Mouse (Mus musculus): ENCODE measurements around the gene Adcyap1r1. TPM values are rescaled to one million over a fixed set of nuclear protein-coding genes. Genes with fewer than 3 reads are reported as not detected.

The Adcyap1r1 gene
- total and polyA plus RNA-seq, 3 experiments = not detected

DNA sequence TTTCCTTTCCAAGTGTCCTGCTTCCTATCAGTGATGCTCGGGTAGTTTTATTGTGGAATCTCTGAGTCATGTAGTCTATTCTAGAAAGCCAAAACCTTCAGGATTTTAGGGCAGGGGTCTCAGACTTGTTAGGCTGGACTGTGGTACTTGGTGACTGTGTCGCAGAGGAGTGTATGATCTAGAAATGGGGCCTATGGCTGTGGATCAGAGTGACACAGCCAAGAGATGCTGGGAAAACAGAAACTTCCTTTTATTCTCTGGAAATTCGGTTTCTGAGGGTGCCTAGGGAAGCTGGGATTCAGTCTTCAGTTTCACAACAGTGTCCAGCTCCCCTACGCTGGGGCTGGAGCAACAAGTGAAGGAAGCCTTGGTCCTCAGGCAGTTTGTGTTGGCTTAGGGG is 7.1 kb upstream of the Adcyap1r1 start:
- in situ Hi-C loops (cut with MboI; ENCODE audit: low pct_ligation_motif_present, low pct_unique_long_range_greater_than_20kb, low sequenced_read_pairs) (no loop called here), dilution Hi-C loops (cut with MboI; ENCODE audit: extremely low pct_ligation_motif_present, extremely low pct_unique_long_range_greater_than_20kb, low sequenced_read_pairs) (no loop called here)
- Histone ChIP-seq H3K4me2 (ENCODE audit: insufficient read depth, low read depth, poor library complexity, severe bottlenecking) (no peak overlapping the region), H3K36me3 (replicated peaks in 1 of 2; ENCODE audit: control insufficient read depth in 1 of 2, insufficient read depth in 1 of 2, low read length in 1 of 2) (no peaks in the 10 kb centered on the region), H3K27ac (ENCODE audit: insufficient read depth, low read depth) (no peak overlapping the region), H3K79me2 (replicated peaks; ENCODE audit: control insufficient read depth, extremely low read depth, insufficient read depth, poor library complexity, severe bottlenecking) (no peaks in the 10 kb centered on the region), H3K4me1 (ENCODE audit: control insufficient read depth in 1 of 2, insufficient read depth in 2 of 2) (no peaks in the 10 kb centered on the region), H3K27me3 (replicated peaks) (peaks cover 95% of the 10 kb centered on the region), H3K9me3 (replicated peaks; ENCODE audit: low read length) (no peaks in the 10 kb centered on the region), H3K9ac (ENCODE audit: insufficient read depth, low read depth) (no peak overlapping the region), H3K4me3 (replicated peaks in 1 of 3; ENCODE audit: low read depth in 2 of 3, low read length in 2 of 3, poor library complexity in 1 of 3) (no peak overlapping the region)
- no peak for DNase-seq (ENCODE audit: extremely low read depth)
- TF ChIP-seq TCF12 (IDR thresholded peaks at IDR 0.05; ENCODE audit: low read depth, low read length) = no peak
- TF ChIP-seq MYC (IDR thresholded peaks at IDR 0.05; ENCODE audit: low read depth, low read length) = no peak
- no peak for TF ChIP-seq SIN3A (IDR thresholded peaks at IDR 0.05; ENCODE audit: low read length)
- no peak for TF ChIP-seq JUND (conservative IDR thresholded peaks at IDR 0.05; ENCODE audit: low read depth, low read length)
- TF ChIP-seq ZC3H11A (IDR thresholded peaks at IDR 0.05; ENCODE audit: low read depth, low read length) = no peak
- TF ChIP-seq ETS1 (conservative IDR thresholded peaks at IDR 0.05; ENCODE audit: low read depth, low read length) = no peak
- no peak for TF ChIP-seq MEF2A (IDR thresholded peaks at IDR 0.05; ENCODE audit: borderline replicate concordance, low read depth, low read length)

DNA sequence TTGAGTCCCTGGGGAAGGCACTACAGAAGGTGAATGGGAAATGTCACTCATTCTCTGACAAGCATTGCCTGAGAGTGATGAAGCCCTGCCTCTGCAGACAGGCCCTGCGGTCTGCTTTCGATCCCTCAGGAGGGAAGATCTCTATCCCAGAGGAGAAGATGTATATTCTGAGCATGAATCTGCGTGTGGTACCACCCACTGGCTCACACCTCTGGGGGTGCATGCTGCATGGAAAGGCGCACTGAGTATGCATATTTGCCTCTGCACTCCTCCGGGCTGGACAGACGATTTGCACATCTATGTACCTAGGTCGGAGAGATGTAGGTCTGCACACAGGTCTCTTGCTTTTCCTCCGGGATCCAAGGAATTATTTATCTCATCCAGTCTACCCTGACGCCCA is 3.6 kb upstream of the Adcyap1r1 start:
- Histone ChIP-seq H3K9me3 (replicated peaks; ENCODE audit: low read length) (peaks cover 2% of the 10 kb centered on the region), H3K9ac (ENCODE audit: insufficient read depth, low read depth) (no peak overlapping the region), H3K4me1 (ENCODE audit: control insufficient read depth in 1 of 2, insufficient read depth in 2 of 2) (no peaks in the 10 kb centered on the region), H3K79me2 (replicated peaks; ENCODE audit: control insufficient read depth, extremely low read depth, insufficient read depth, poor library complexity, severe bottlenecking) (no peaks in the 10 kb centered on the region), H3K4me3 (replicated peaks in 1 of 3; ENCODE audit: low read depth in 2 of 3, low read length in 2 of 3, poor library complexity in 1 of 3) (no peak overlapping the region), H3K4me2 (ENCODE audit: insufficient read depth, low read depth, poor library complexity, severe bottlenecking) (no peak overlapping the region), H3K36me3 (replicated peaks in 1 of 2; ENCODE audit: control insufficient read depth in 1 of 2, insufficient read depth in 1 of 2, low read length in 1 of 2) (no peaks in the 10 kb centered on the region), H3K27me3 (replicated peaks) (peaks cover 89% of the 10 kb centered on the region), H3K27ac (ENCODE audit: insufficient read depth, low read depth) (no peak overlapping the region)
- dilution Hi-C loops (cut with MboI; ENCODE audit: extremely low pct_ligation_motif_present, extremely low pct_unique_long_range_greater_than_20kb, low sequenced_read_pairs) = no loop called here
- in situ Hi-C loops (cut with MboI; ENCODE audit: low pct_ligation_motif_present, low pct_unique_long_range_greater_than_20kb, low sequenced_read_pairs) = no loop called here
- DNase-seq (ENCODE audit: extremely low read depth) = no peak
- TF ChIP-seq ZNF384 (IDR thresholded peaks at IDR 0.05; ENCODE audit: low read depth, low read length) (no peak), CHD2 (IDR thresholded peaks at IDR 0.05; ENCODE audit: low read length) (no peak), MEF2A (IDR thresholded peaks at IDR 0.05; ENCODE audit: borderline replicate concordance, low read depth, low read length) (no peak), ELF1 (IDR thresholded peaks at IDR 0.05; ENCODE audit: low read depth, low read length) (no peak), POLR2AphosphoS2 (IDR thresholded peaks at IDR 0.05; ENCODE audit: low read depth, low read length) (no peak), ETS1 (conservative IDR thresholded peaks at IDR 0.05; ENCODE audit: low read depth, low read length) (no peak), JUN (IDR thresholded peaks at IDR 0.05; ENCODE audit: insufficient read depth, low read depth, low read length) (no peak), MYC (IDR thresholded peaks at IDR 0.05; ENCODE audit: low read depth, low read length) (no peak), NELFE (IDR thresholded peaks at IDR 0.05; ENCODE audit: low read depth, low read length) (no peak), CTCF (conservative IDR thresholded peaks at IDR 0.05 in 1 of 2, IDR thresholded peaks at IDR 0.05 in 1 of 2; ENCODE audit: low read depth in 2 of 2, low read length in 2 of 2) (no peak), SMC3 (IDR thresholded peaks at IDR 0.05; ENCODE audit: low read depth, low read length) (no peak), NRF1 (IDR thresholded peaks at IDR 0.05; ENCODE audit: low read depth, low read length) (no peak), SIN3A (IDR thresholded peaks at IDR 0.05; ENCODE audit: low read length) (no peak), ZC3H11A (IDR thresholded peaks at IDR 0.05; ENCODE audit: low read depth, low read length) (no peak)

Measured in CH12.LX (cell line).